Mouse (Mus musculus) liver, postnatal 0 days (tissue): ENCODE data around the gene Fer.

Source experiments
- CTCF ChIP-seq: sonication (generic); IDR thresholded peaks from 2 replicates; pipeline ENCODE4 v1.5.1; 2016; ENCODE audit warnings: antibody characterized with exemption, low read depth
- EP300 ChIP-seq: IDR thresholded peaks from 2 replicates; pipeline ENCODE4 v1.6.1; 2016; ENCODE audit warnings: antibody characterized with exemption, low read depth, mild to moderate bottlenecking

DNA sequence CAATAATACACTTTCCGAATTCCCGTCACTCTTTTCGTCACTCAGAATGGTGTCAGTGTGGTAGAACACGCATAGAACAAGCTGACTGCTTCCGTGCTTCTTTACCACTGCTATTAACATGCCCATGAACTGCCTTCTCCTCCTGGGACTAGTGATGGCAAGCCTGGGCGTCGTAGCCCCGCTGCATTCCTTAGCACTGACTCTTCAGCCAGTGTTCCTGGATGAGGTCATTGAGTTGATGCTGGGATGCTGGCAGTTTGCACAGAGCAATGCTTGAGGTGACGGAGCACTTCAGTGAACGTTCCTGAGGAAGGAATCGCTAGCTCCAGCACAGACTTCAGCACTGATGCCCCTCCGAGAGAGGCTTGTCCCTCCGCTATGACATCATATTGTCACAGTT, 140.6 kb downstream of the Fer start:
- TF ChIP-seq CTCF: no peak
- TF ChIP-seq EP300: no peak
